Mouse (Mus musculus) kidney, adult 2 months (tissue): ENCODE data around the gene Rilpl1.

Experiments
- CTCF ChIP-seq: fragments of 200-500 bp; conservative IDR thresholded peaks from 2 replicates; pipeline ENCODE4 v1.5.1; 2011; ENCODE audit warnings: low read depth, mild to moderate bottlenecking, control low read depth, low read length, moderate library complexity, mixed read lengths; ENCODE audit not compliant: insufficient read depth, insufficient read length
- POLR2A ChIP-seq: fragments of 200-500 bp; IDR thresholded peaks from one replicate; pipeline ENCODE4 v1.6.1; 2011; ENCODE audit warnings: low read depth, low read length, control low read depth

DNA sequence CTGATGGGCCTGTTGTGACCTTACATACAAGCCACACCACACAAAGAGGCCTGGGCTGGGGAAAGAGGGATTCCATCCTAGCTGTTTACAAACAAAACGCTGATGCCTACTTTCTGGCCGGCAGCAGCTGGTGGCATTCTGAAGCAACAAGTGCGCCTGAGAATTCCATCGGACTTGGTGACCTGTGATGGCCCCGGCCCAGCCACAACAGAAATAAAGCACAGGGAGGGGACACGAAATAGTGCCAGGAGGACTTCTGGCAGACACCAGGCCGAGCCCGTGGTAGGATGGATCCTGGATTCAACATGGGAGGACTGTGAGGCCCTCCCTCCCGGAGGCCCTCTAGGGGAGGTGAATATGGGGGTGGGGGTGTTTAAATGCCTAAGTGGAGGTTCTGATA lies 2.4 kb downstream of the Rilpl1 start:
- TF ChIP-seq CTCF (no peak), POLR2A (no peak)
